Mouse (Mus musculus) neutrophil, adult 5-6 weeks (primary cell): ENCODE data around the gene Smarcd1. TPM values are rescaled to one million over a fixed set of nuclear protein-coding genes. Genes with fewer than 3 reads are reported as not detected.
A peak's percentile ranks its signal among the peaks of the same experiment; 100 is the strongest.

Source experiments
- ATAC-seq: fragments of 151-379, 151-347 bp; 2 replicates; pipeline ENCODE4 v1.8.0; 2017; ENCODE audit warnings: mild to moderate bottlenecking, moderate TSS enrichment; ENCODE audit not compliant: insufficient number of reproducible peaks, poor library complexity, low FRiP score, severe bottlenecking; ENCODE audit errors: extremely low read depth
- total RNA-seq: library from RNA; stranded (forward); fragments of 200-1000 nt; gene quantifications from 2 replicates; pipeline ENCODE4 v1.2.3, GENCODE M21; 2017

Smarcd1 gene
- total RNA-seq = 28.9 and 29.6 TPM in 2 replicates

GRCm38 (mm10) chr15:99701999-99702900 lies at the start of gene Smarcd1:
Gene Smarcd1, plus strand, starts transcription at chr15:99702129.
- peak; percentile 93 for ATAC-seq

DNA sequence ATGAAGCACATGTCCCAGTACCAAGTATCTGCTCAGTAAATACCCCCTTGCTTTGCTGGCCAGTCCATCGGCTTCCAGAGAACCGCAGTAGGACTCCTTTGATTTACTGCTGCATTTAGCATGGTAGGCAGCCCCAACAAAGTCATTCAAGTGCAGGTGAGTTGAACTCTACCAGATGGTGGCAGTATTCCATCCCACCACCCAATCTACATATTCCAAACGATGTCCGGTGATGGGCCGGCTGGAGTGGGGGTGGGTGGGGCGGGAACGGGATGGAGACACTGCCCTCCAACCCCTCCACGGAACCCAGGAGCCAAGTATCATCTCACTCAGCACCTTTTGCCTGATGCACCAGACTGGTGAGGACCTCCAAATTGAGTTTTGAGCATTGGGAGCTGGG lies 48.6 kb upstream of the Smarcd1 start:
- no peak for ATAC-seq

- ATAC-seq = no peak
Measured at GRCm38 (mm10) chr15:99653876-99654275, 48.1 kb upstream of the Smarcd1 start.

DNA sequence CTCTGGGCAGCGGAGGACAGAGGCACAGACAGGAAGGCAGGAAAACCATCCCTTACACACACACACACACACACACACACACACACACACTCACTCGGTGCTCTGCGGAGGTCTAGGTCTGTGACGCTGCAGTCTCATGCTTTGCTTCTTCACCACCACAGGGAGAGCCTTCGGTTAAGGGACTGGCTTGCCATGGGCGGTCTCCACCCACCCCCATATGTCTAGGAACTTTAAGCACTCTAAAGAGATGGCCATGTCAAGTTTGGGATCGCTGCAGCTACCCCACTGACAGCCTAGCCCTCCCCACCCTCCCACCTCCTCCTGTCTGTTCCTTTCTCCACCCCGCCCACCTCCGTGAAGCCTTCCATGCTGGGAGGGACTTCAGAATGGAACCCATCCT lies 46.0 kb upstream of the Smarcd1 start:
- ATAC-seq = no peak

DNA sequence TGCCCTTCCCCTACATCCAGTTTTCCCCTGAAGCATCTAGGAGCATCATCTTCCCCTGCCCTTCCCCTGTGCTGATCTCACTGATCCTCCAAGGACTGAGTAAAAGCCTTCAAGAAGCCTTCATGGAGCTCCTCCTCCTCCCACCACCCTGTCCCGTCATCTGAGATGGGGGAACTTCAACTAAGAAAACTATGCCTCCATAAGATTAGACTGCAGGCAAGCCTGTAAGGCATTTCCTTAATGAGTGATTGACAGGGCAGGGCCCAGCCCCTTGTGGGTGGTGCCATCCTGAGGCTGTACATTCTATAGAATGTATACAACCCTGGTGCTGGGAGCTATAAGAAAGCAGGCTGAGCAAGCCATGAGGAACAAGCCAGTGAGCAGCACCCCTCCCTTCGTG lies 43.5 kb upstream of the Smarcd1 start:
- no peak for ATAC-seq

- ATAC-seq = no peak
Measured at GRCm38 (mm10) chr15:99661121-99661830, 40.7 kb upstream of the Smarcd1 start.

DNA sequence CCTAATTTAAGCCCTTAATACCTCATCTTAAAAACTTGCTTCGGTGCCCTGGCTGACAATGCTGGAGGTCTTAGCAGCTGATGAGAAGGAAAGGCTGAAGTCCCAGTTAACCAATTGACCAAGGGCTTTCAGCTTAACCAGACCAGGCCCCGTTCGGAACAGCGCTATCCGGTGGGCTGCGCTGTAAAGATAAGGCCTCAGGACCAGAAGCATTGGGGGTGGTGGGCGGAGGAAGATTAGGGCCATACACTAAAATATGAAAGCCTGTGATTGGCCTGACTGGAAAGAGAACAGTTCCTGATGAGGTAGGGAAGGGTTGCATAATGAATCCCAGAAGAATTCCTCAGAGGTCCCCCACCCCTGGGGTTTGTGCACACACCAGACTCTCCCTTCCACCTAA lies 39.6 kb upstream of the Smarcd1 start:
- no peak for ATAC-seq

- ATAC-seq = no peak
Measured at GRCm38 (mm10) chr15:99663964-99664599, 37.8 kb upstream of the Smarcd1 start.

DNA sequence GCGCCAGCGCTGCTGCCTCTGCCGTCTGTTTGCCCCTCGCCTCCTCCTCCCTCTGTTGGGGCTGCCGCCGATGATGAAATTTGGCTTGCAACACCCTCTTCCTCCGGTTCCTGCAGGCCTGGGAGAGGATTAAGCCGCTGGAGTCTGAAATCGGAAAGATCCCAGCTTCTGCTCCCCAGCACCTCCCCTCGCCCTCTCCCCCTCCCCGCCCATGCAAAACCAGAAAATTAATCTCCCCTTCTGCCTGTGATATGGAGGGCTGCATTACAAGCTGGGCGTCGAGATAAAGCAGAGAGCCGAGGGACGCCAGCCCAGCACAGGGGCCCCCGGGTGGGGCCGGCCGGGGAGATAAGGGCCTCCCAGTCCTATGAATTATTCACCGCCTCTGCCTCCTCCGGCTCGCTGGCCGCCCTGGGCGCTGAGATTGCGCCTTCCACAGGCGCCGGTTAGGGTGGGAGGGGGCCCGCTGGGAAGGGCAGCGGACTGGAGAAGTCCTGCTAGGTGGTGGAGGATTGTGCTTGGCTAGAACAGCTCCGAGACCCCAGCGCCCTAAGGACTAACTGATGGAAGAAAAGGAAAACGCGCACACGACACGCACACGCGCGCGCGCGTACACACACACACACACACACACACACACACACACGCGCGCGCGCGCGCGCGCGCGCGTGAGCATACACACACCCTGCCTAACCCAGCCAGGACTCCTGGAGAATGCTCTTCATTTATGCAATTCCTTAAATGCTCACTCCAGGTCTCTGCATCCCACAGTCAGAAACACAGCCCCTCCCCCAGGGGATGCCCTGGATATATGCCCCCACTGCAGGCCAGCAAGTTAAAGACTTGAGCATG lies 37.1 kb upstream of the Smarcd1 start:
- ATAC-seq = peak; percentile 31; the same call in 1 of the 2 replicates

GRCm38 (mm10) chr15:99667544-99667943 lies 34.4 kb upstream of the Smarcd1 start:
- no peak for ATAC-seq

GRCm38 (mm10) chr15:99668881-99669280 lies 33.0 kb upstream of the Smarcd1 start:
- peak; percentile 55 for ATAC-seq

- ATAC-seq = no peak
Measured at GRCm38 (mm10) chr15:99669392-99669791, 32.5 kb upstream of the Smarcd1 start.

DNA sequence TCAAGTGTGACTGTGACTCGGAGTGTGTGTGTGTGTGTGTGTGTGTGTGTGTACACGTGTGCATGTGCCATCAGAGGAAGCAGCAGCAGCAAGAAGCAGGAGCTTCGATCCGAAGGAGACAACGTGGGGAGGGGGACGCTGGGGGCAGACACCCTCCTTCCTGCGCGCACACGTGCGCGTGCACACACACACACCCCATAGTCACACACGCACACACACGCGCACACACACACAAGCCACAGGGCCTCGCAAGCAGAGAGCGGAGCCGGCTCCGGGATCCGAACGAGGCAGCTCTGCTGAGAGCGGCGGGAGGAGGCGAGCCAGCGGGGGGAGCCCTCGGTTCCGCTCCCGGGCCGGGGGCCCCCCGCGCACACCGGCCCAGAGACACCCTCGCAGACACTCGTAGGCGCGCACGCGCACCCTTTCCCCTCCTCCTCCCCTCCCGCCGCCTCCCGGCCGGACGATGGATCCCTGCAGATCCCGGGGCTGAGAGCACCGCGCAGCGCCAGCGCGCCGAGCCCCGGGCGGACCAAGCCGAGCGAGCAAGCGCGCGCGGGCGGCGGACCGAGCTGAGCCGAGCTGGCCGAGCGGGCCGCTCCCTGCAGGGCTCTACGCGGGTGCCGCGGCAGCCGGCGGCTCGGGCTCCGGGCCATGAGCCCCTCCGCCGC lies 31.6 kb upstream of the Smarcd1 start, which contains the start of gene Asic1:
TSS of gene Asic1 (plus strand) at position 215 of the 668 bp plus-strand sequence.
- ATAC-seq = no peak

DNA sequence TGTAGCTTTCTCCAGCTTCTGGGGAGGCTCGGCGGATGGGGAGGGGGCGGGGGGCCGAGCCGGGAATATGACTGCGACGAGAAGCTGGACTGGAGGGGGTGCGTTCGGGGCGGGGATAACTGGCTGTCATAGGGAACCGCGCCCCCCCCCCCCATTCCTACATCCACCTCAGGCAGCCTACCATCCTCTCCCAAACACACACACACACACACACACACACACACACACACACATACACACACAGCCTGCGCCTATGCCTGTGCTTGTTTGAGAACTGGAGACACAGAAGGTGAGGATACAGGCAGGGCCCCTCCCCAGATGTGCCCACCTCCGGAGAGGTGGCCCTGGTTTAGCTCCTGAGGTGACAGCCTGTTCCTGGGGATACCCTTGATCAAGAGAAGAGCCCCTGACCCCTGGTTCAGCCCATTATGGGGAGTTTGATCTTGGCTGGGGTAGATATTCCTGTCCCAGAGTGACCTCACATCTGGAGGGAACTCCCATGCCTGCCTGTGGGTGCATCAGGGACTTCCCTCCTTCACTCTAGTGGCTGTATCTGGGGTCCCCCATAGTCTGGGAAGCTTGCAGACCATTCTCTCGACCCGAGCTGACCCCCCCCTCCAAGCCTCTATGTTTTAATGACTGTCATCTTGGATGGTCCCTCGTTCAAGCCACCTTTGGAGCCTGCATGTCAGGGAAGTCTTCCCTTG lies 30.8 kb upstream of the Smarcd1 start:
- no peak for ATAC-seq

GRCm38 (mm10) chr15:99671783-99672182 lies 30.1 kb upstream of the Smarcd1 start:
- ATAC-seq = no peak

DNA sequence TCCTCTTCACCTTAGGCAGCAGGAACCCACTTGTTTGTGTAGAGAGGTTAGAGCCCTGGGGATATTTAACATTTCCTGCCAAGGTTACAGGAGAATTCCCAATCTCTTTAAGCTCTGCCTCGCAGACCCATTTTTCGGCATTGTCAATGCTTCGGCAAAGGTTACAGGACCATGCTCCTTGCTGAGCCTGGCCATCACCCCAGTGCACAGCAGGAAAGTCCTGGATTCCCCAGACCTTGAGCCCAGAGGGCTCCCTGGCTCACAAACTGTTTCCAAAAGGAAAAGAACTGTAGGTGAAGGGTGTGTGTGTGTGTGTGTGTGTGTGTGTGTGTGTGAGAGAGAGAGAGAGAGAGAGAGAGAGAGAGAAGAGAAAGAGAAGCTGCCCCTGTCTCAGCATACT lies 27.1 kb upstream of the Smarcd1 start:
- no peak for ATAC-seq

DNA sequence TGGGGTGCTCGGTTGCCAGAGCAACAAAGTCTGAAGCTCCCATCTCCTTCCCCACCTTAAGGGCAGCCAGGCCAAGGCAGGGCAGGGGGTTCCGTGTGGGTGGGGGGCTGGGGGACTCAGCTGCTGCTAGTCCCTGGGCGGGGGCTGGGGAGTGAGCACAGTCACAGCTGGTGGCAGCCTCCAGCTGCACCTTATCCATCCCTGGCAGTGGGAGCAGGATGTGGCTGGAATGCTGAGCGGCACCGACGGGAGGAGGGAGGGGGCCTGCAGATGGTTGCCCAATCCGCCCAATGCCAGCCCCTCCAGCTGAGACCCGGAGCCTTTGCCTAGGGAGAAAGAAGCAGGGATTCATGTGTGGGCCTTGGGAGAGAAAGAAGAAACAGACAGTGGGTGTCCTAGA lies 24.8 kb upstream of the Smarcd1 start:
- ATAC-seq = no peak
